Mouse (Mus musculus): ENCODE results near the gene Cx3cr1. TPM values are rescaled to one million over a fixed set of nuclear protein-coding genes. Genes with fewer than 3 reads are reported as not detected.

The Cx3cr1 gene
- polyA plus RNA-seq, 1 experiment from 2014 or later, result 7.4 TPM

- no peak overlapping the region for H3K4me3 ChIP-seq (ENCODE audit: low read length)
- H3K9me3 ChIP-seq (ENCODE audit: control insufficient read depth, low read length), result no peaks in the 10 kb centered on the region
- H3K36me3 ChIP-seq (ENCODE audit: control insufficient read depth, insufficient read depth, low read length), result no peaks in the 10 kb centered on the region
- H3K27me3 ChIP-seq (ENCODE audit: control insufficient read depth, insufficient read depth, low read length), result no peaks in the 10 kb centered on the region
- H3K4me1 ChIP-seq (ENCODE audit: control insufficient read depth, insufficient read depth, low read length), result peaks cover 26% of the 10 kb centered on the region
- ATAC-seq (ENCODE audit: low FRiP score, low TSS enrichment), result no peak
- no peak overlapping the region for H3K4me2 ChIP-seq (replicated peaks; ENCODE audit: low read depth, low read length)
- no peak overlapping the region for H3K9ac ChIP-seq (ENCODE audit: low read depth, low read length)
- WGBS, result 71% methylated on average over 10 of the region's 10 CpGs
- no peak overlapping the region for H3K27ac ChIP-seq (ENCODE audit: low read depth, low read length)
Observed at GRCm38 (mm10) chr9:119985881-119986574, 83.7 kb downstream of the Cx3cr1 start.

- Histone ChIP-seq H3K9ac (ENCODE audit: low read depth, low read length) (peak within 1 kb of the TSS; percentile 70), H3K27ac (ENCODE audit: low read depth, low read length) (peak within 1 kb of the TSS; percentile 74), H3K36me3 (ENCODE audit: control insufficient read depth, insufficient read depth, low read length) (no peaks in the 10 kb centered on the region), H3K27me3 (ENCODE audit: control insufficient read depth, insufficient read depth, low read length) (no peaks in the 10 kb centered on the region), H3K4me1 (ENCODE audit: control insufficient read depth, insufficient read depth, low read length) (peaks cover 38% of the 10 kb centered on the region), H3K9me3 (ENCODE audit: control insufficient read depth, low read length) (no peaks in the 10 kb centered on the region), H3K4me2 (replicated peaks; ENCODE audit: low read depth, low read length) (peak within 1 kb of the TSS; percentile 87), H3K4me3 (ENCODE audit: low read length) (peak within 1 kb of the TSS; percentile 68)
- 10% methylated on average over 14 of the region's 14 CpGs for WGBS
- ATAC-seq (ENCODE audit: low FRiP score, low TSS enrichment), result no peak
Observed at GRCm38 (mm10) chr9:119984536-119985011, 85.1 kb downstream of the Cx3cr1 start, which contains the start of gene Csrnp1. Gene Csrnp1, minus strand, starts transcription at chr9:119984658.

- ATAC-seq (ENCODE audit: low FRiP score, low TSS enrichment), result peak; percentile 75
- Histone ChIP-seq H3K4me1 (ENCODE audit: control insufficient read depth, insufficient read depth, low read length) (peaks cover 38% of the 10 kb centered on the region), H3K27ac (ENCODE audit: low read depth, low read length) (peak overlapping the region; percentile 74; the same call in 1 of the 2 replicates)
Observed at GRCm38 (mm10) chr9:119983585-119984535, 85.8 kb downstream of the Cx3cr1 start.

GRCm38 (mm10) chr9:119982956-119983551 lies 86.6 kb downstream of the Cx3cr1 start:
- peak overlapping the region; percentile 87 for H3K4me2 ChIP-seq (replicated peaks; ENCODE audit: low read depth, low read length)
- peak overlapping the region; percentile 68 for H3K4me3 ChIP-seq (ENCODE audit: low read length)
- no peaks in the 10 kb centered on the region for H3K9me3 ChIP-seq (ENCODE audit: control insufficient read depth, low read length)
- peaks cover 44% of the 10 kb centered on the region for H3K4me1 ChIP-seq (ENCODE audit: control insufficient read depth, insufficient read depth, low read length)
- H3K27me3 ChIP-seq (ENCODE audit: control insufficient read depth, insufficient read depth, low read length), result no peaks in the 10 kb centered on the region
- H3K36me3 ChIP-seq (ENCODE audit: control insufficient read depth, insufficient read depth, low read length), result no peaks in the 10 kb centered on the region
- H3K9ac ChIP-seq (ENCODE audit: low read depth, low read length), result peak overlapping the region; percentile 70
- WGBS, result 1% methylated on average over 44 of the region's 48 CpGs
- H3K27ac ChIP-seq (ENCODE audit: low read depth, low read length), result peak overlapping the region; percentile 74; the same call in 1 of the 2 replicates
- ATAC-seq (ENCODE audit: low FRiP score, low TSS enrichment), result no peak

More at GRCm38 (mm10) chr9:119983585-119984535, 85.8 kb downstream of the Cx3cr1 start:
- H3K9me3 ChIP-seq (ENCODE audit: control insufficient read depth, low read length), result no peaks in the 10 kb centered on the region
- no peaks in the 10 kb centered on the region for H3K36me3 ChIP-seq (ENCODE audit: control insufficient read depth, insufficient read depth, low read length)
- peak overlapping the region; percentile 70 for H3K9ac ChIP-seq (ENCODE audit: low read depth, low read length)
- no peaks in the 10 kb centered on the region for H3K27me3 ChIP-seq (ENCODE audit: control insufficient read depth, insufficient read depth, low read length)
- H3K4me3 ChIP-seq (ENCODE audit: low read length), result peak overlapping the region; percentile 68
- under 1% methylated on average over 76 of the region's 79 CpGs for WGBS
- H3K4me2 ChIP-seq (replicated peaks; ENCODE audit: low read depth, low read length), result peak overlapping the region; percentile 87

- WGBS, result 2% methylated on average over 11 of the region's 11 CpGs
- peaks cover 52% of the 10 kb centered on the region for H3K4me1 ChIP-seq (ENCODE audit: control insufficient read depth, insufficient read depth, low read length)
- H3K9ac ChIP-seq (ENCODE audit: low read depth, low read length), result peak overlapping the region; percentile 70; the same call in 1 of the 2 replicates
- peak; percentile 17 for ATAC-seq (ENCODE audit: low FRiP score, low TSS enrichment)
- H3K27ac ChIP-seq (ENCODE audit: low read depth, low read length), result peak overlapping the region; percentile 94; the same call in 1 of the 2 replicates
- H3K9me3 ChIP-seq (ENCODE audit: control insufficient read depth, low read length), result no peaks in the 10 kb centered on the region
- H3K27me3 ChIP-seq (ENCODE audit: control insufficient read depth, insufficient read depth, low read length), result no peaks in the 10 kb centered on the region
- peak overlapping the region; percentile 87 for H3K4me2 ChIP-seq (replicated peaks; ENCODE audit: low read depth, low read length)
- no peaks in the 10 kb centered on the region for H3K36me3 ChIP-seq (ENCODE audit: control insufficient read depth, insufficient read depth, low read length)
- H3K4me3 ChIP-seq (ENCODE audit: low read length), result peak overlapping the region; percentile 68
Observed at GRCm38 (mm10) chr9:119982241-119982811, 87.4 kb downstream of the Cx3cr1 start.

- Histone ChIP-seq H3K27me3 (ENCODE audit: control insufficient read depth, insufficient read depth, low read length) (no peaks in the 10 kb centered on the region), H3K36me3 (ENCODE audit: control insufficient read depth, insufficient read depth, low read length) (no peaks in the 10 kb centered on the region), H3K4me3 (ENCODE audit: low read length) (peak overlapping the region; percentile 68), H3K9me3 (ENCODE audit: control insufficient read depth, low read length) (no peaks in the 10 kb centered on the region), H3K4me2 (replicated peaks; ENCODE audit: low read depth, low read length) (peak overlapping the region; percentile 87), H3K27ac (ENCODE audit: low read depth, low read length) (peak overlapping the region; percentile 94), H3K4me1 (ENCODE audit: control insufficient read depth, insufficient read depth, low read length) (peaks cover 60% of the 10 kb centered on the region), H3K9ac (ENCODE audit: low read depth, low read length) (peak overlapping the region; percentile 51)
- 2% methylated on average over 16 of the region's 16 CpGs for WGBS
- peak; percentile 30 for ATAC-seq (ENCODE audit: low FRiP score, low TSS enrichment)
Observed at GRCm38 (mm10) chr9:119981183-119982179, 88.2 kb downstream of the Cx3cr1 start.

GRCm38 (mm10) chr9:119980770-119981182 lies 88.9 kb downstream of the Cx3cr1 start:
- Histone ChIP-seq H3K9ac (ENCODE audit: low read depth, low read length) (peak overlapping the region; percentile 51; the same call in 1 of the 2 replicates), H3K36me3 (ENCODE audit: control insufficient read depth, insufficient read depth, low read length) (no peaks in the 10 kb centered on the region), H3K27ac (ENCODE audit: low read depth, low read length) (peak overlapping the region; percentile 94), H3K4me2 (replicated peaks; ENCODE audit: low read depth, low read length) (peak overlapping the region; percentile 87), H3K4me3 (ENCODE audit: low read length) (peak overlapping the region; percentile 68; the same call in 1 of the 2 replicates), H3K4me1 (ENCODE audit: control insufficient read depth, insufficient read depth, low read length) (peaks cover 61% of the 10 kb centered on the region), H3K27me3 (ENCODE audit: control insufficient read depth, insufficient read depth, low read length) (no peaks in the 10 kb centered on the region), H3K9me3 (ENCODE audit: control insufficient read depth, low read length) (no peaks in the 10 kb centered on the region)
- WGBS, result 6% methylated on average over 4 of the region's 4 CpGs
- ATAC-seq (ENCODE audit: low FRiP score, low TSS enrichment), result no peak
